Mouse (Mus musculus) brain, embryonic 14.5 days (tissue): ENCODE measurements at regions not wholly inside any gene's neighbourhood (a gene's known extent, or its start where the extent isn't known, plus 50 kb on each side); places are given as distances from the start of the nearest gene placed in this dataset.
A peak's percentile ranks its signal among the peaks of the same experiment; 100 is the strongest.
"Not testable (repeated sequence)": the region's sequence is repeated elsewhere in the genome, so short reads cannot be mapped to it uniquely, and the experiment has no call there.

Experiments
- DNase-seq: peaks from one replicate; pipeline ENCODE4 v3.0.0-alpha.2; 2011; ENCODE audit warnings: low read depth
- CTCF ChIP-seq: fragments of 200-500 bp; IDR thresholded peaks from 2 replicates; pipeline ENCODE4 v1.5.1; 2012; ENCODE audit warnings: inconsistent platforms, mild to moderate bottlenecking, moderate library complexity, borderline replicate concordance; ENCODE audit not compliant: insufficient read depth, insufficient read length; ENCODE audit errors: extremely low read depth
- POLR2A ChIP-seq: fragments of 200-500 bp; IDR thresholded peaks from 2 replicates; pipeline ENCODE4 v1.6.1; 2012; ENCODE audit warnings: mild to moderate bottlenecking, inconsistent platforms, borderline replicate concordance; ENCODE audit not compliant: poor library complexity, insufficient read depth, insufficient read length, severe bottlenecking; ENCODE audit errors: extremely low read depth

DNA sequence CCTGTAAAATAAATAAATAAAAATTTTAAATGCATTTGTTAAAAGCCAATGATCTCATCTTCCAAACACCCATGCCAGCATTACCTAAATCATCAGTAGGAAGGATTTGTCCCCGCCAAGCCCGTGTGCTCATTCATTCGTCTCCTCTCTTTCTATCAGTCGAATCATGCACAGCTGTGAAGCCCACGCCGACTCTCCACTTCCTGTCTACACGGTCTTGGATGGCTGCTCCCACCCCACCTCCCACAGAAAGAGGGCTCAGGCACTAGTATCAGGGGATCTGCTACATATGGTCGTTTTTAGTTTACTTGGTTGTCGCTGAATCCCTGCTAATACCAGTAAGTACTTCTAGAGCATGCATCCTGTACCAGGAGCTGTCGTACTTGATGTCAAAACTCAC is 163.2 kb upstream of the Npvf start:
- no peak for DNase-seq
- TF ChIP-seq CTCF (no peak), POLR2A (no peak)

DNA sequence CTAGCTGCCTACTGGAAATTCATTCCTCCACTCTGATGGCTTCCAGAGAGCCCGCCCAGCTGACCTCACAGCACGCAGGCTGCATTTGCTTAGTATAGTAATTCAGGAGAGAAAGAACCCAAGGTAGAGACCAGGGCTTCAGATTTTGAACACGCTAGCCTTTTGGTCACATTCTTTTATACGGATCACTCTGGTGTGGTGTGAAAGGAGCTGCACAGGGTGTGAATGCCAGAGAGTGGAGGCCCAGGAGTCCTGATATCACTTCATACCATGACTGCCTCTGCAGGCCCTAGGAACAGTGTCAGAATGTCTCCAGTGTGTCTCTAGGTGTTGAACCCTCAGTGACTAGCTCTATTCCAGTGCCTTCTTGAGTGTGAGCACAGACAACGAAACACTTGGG is 164.2 kb upstream of the Npvf start:
- TF ChIP-seq POLR2A (no peak), CTCF (no peak)
- DNase-seq: no peak

DNA sequence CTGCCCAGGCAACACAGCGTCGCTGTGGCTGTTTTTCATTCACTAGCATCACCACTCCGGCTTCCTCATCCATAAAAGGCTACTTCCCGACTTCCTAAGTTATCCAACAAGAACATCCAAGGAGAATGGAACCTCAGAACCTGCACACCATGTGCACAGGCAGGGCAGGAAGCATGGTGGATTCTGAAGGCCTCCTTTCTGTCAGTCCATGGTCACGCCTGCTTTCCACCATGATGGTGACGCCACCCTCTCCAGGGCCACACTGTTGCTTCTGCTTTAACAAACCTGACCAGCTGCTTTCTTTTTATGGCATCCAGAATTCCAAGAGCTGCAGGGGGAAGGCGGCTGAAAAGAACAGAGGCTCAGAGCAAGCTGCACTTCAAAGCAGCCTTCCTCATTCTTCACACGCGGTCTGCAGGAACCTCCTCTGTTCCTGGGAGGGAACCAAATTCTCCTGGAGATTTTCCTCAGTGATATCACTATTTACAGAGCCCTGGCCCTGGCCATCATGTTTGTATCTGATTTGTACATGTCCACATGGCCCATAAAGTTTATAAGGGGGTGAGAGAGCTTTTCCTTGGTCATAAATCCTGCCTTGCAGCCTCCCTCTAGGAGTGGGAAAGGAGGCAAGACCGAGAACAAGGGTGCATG is 164.8 kb upstream of the Npvf start:
- TF ChIP-seq POLR2A (no peak), CTCF (no peak)
- DNase-seq: no peak

DNA sequence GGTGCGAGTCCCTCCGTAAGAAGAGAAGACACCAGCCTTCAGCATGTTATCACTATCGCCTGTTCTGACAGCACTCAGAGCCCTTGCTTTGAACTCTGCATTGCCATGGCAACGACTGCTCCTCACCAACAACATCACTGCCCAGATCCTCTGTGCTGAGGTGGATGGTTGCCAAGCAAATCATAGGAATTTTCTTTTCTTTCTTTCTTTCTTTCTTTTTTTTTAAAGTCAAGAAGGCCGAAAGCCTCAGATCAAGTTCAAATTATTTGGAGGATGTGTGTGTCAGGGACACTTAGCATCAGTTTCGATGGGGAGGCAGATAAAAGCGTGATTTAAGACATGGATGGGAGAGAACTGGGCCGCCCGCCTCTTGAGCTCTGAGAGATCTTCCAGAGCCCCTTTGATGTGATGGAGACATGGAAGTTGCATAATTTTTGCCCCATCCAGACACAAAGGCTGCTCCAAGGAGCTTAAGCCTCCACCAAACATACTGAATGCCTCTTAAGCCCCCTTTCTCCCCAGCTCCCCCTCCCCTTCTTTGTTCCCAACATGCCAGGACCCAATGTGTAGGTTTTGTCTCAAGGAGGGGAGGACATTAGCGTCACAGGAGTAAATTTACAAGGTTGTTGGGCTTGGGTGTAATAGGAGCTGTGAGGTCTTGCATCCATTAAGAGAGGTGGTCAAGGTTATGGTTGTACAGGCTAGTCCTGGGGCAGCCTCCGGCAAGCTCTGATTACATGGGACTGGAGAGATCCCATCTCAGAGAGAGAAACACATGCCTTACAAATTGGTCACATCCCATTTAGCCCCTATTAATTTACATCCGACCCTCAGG is 167.4 kb upstream of the Npvf start:
- TF ChIP-seq CTCF: no peak
- no peak for TF ChIP-seq POLR2A
- peak; percentile 93 for DNase-seq

DNA sequence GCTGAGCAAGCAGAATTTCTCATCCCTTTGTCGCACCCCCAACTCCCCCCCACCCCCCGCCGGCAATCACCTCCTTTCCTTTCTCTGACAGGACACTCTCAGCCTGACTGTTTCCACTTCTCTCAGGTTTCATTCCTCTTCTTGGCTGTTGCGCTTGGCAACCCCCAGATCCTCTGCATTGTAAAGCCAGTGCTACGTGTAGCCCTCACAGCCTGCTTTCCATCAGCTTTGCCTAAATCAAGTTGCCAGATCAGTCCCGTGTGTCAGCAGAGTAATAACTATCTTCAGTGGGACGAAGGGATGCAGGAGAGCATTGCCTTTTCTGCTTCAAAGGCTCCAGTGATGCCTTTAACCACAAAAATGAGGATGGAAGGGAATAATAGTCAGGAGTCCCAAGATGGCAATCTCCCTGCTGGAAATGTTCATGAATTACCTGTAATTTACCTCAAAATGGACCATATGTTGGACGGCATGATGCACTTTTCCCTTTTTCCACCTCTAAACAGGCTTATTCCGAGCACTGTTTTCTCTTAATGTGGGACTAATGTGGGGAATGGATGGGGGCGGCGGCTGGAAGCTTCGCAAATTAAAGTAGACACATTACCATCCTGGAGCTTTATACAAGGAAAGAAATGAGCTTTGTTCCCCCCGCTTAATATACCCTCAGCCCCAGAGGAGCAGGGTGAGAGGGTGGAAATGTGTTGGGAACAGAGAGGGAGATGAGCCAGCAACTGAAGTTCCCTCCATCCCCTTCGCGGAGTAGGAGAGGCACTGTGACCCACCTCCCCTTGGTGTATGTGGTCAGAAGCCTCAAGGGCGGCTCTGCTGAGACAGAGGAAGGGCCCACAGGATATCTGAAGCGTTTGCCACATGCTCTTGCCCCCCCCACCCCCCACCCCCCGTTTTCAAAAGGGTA is 168.3 kb upstream of the Npvf start:
- TF ChIP-seq POLR2A (no peak), CTCF (no peak)
- DNase-seq: peak; percentile 64

DNA sequence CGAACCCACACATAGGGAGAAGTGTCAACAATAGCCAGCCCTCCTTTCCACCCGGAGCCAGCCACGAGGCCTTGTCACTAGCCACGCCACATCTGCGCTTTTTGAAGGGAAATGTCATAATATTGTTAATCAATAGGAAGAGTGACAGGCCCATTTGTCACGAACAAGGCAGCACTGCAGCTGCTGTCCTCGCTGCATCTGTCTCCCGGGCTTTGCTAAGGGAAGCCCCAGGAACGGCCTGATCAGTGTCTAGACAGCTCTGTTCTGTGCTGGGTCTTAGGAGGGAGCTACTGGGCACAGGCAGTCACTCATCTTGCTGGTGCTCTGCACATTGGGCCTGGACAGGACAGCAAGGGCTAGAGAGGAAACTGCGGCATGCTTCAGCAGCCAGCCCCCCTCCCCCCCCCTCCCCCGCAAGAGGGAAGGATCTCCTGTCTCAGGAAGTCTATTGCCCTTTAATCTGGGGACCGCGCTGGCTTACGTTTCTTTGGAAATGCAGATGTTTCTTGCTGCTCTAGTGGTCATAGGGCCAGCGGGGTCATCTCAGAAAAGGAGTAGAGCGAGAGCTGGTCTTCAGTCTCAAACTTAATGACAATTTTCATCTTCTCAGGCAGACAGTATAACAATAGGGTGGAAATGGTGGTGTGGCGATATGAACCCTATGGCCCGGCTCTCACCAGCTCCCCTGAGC is 169.1 kb upstream of the Npvf start:
- peak; percentile 89 for DNase-seq
- TF ChIP-seq POLR2A (no peak), CTCF (no peak)

DNA sequence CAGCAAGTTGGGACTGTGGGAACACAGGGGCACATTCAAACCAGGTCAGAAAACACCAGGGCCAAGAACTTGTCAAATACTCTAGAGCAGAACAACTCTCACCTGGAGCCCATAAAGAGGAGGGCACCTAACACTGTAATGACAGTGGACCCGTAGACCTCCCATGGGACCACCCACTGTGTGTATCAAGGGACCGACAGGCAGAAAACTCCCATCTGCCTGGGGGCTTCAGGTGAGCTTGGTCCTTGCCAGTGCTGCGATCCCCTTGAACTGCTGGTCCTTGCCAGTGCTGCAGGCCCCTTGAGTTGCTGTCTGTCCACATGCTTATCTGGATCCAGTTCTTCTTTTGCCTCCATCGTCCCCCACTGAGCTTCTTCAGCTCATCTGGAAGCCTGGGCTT is 170.2 kb upstream of the Npvf start:
- TF ChIP-seq CTCF (no peak), POLR2A (no peak)
- no peak for DNase-seq

DNA sequence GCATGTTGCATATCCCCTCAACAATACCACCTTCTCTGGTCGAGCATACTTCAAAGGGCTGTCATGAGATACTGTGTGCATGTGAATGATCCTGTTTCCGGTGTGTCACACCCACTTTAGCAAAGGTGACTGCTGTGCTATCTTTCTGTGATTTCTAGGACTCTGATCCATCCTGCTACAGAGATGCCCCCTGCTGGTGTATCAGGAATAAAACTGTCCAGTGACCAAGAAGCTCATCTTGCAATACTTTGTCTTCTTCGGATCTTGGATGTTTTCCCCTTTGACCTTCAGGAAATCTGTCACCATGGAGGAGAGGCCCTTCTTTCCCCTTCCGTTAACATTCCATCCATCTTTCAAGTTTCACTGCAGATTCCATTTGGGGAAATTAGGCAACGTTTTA is 177.5 kb upstream of the Npvf start:
- TF ChIP-seq POLR2A (no peak), CTCF (no peak)
- no peak for DNase-seq

DNA sequence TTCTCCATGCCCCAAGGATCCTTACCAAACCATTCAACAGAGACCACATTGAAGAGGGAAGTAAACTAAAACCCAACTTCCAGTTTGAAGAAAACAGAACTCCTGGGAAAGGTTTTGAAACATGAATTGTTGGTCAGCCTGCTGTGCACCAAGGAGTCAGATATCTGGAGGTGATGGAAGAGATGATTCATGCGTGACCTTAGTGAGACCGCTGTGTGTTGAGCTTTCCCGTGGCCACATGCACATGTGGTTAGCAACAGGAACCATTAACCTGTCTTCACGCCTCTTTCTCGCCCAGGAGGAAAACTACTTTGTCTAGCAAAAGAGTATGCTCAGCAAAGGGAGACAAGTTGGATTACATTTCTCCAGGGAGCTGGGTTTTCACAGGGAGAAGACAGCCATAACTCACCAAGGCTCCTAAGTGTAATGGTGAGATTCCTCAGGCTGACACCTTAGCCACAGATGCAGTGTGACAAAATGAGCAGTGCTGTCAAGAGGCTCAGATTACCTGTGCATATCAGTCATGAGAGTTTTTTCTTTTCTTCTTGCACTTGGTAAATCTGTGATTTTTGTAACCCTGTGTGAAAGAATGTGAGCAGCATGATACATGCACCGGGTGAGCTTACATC is 181.9 kb upstream of the Npvf start:
- no peak for DNase-seq
- TF ChIP-seq POLR2A (no peak), CTCF (no peak)

DNA sequence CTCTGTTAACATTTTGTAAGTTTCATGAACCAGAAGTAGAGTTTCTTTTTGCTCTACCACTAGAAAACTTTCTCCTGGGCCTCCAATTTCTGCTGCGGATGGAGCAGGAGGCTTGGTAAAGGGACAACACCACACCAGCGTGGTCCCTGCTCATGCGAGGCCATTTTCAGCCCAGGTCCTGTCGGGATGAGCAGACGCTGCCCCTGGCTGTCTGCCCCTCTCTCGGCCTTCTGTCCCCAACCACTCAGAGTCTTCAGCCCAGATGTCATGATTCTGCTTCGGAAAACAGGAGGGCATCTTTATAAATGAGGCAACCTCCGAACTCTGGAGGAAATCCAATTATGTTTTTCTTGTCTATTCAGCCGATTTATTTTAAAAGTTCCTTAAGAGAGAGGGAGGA is 186.6 kb upstream of the Npvf start:
- TF ChIP-seq CTCF (no peak), POLR2A (no peak)
- DNase-seq: no peak

DNA sequence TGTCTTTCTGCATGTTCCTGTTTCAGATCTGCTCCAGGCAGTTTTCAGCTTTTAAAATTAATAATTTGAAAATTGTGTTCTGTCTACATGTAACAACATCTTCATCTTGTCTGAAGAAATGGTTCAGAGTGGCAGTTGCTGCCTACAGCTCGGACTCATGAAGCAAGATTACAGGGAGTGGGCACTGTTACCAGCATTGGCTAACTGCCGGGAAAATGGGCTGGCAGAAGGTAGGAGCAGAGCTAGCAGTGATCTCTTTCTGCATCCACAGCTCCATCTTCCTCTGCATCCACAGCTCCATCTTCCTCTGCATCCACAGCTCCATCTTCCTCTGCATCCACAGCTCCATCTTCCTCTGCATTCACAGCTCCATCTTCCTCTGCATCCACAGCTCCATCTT is 191.0 kb upstream of the Npvf start:
- not testable (repeated sequence) for DNase-seq
